Mouse (Mus musculus): ENCODE results near the gene Fam173b.
"Not testable (repeated sequence)": the region's sequence is repeated elsewhere in the genome, so short reads cannot be mapped to it uniquely, and the experiment has no call there.

The Fam173b gene

GRCm38 (mm10) chr15:31601646-31602374 is at the start of gene Fam173b, which contains the start of gene Cct5:
Fam173b (plus strand) TSS chr15:31601852.
Cct5 (minus strand) TSS chr15:31601804.
- CTCF ChIA-PET, result interaction anchor here (0.6 to 0.7 kb wide), 2 partner anchors 12 to 14 kb away, joined by 3 read pairs; no protein-coding TSS in a partner anchor

GRCm38 (mm10) chr15:31554855-31555254 is 46.8 kb upstream of the Fam173b start:
- CTCF ChIA-PET, result no interaction called here

- CTCF ChIA-PET, result no interaction called here
These were observed 40.3 kb upstream of the Fam173b start for GRCm38 (mm10) chr15:31561390-31561789.

- CTCF ChIA-PET, result no interaction called here
These were observed 39.7 kb upstream of the Fam173b start for GRCm38 (mm10) chr15:31561976-31562375.

GRCm38 (mm10) chr15:31562847-31563246 is 38.8 kb upstream of the Fam173b start:
- CTCF ChIA-PET, result no interaction called here

GRCm38 (mm10) chr15:31563577-31564546 is 37.8 kb upstream of the Fam173b start:
- CTCF ChIA-PET, result no interaction called here

- CTCF ChIA-PET, result no interaction called here
These were observed 36.5 kb upstream of the Fam173b start, which contains the start of gene Cmbl for GRCm38 (mm10) chr15:31565184-31565583. Cmbl (plus strand) TSS chr15:31565389.

GRCm38 (mm10) chr15:31565786-31566185 is 35.9 kb upstream of the Fam173b start:
- CTCF ChIA-PET, result no interaction called here

GRCm38 (mm10) chr15:31567431-31567830 is 34.2 kb upstream of the Fam173b start:
- CTCF ChIA-PET, result interaction anchor here (0.6 kb wide), 1 partner anchor 14 kb away, joined by 10 read pairs; no protein-coding TSS in a partner anchor

- CTCF ChIA-PET, result no interaction called here
These were observed 33.1 kb upstream of the Fam173b start for GRCm38 (mm10) chr15:31568581-31568996.

GRCm38 (mm10) chr15:31569325-31570022 is 32.2 kb upstream of the Fam173b start:
- CTCF ChIA-PET, result no interaction called here

GRCm38 (mm10) chr15:31570959-31571358 is 30.7 kb upstream of the Fam173b start:
- CTCF ChIA-PET, result no interaction called here

GRCm38 (mm10) chr15:31571906-31572722 is 29.5 kb upstream of the Fam173b start:
- CTCF ChIA-PET, result interaction anchor here (0.8 kb wide), 1 partner anchor 14 kb away, joined by 3 read pairs; no protein-coding TSS in a partner anchor

GRCm38 (mm10) chr15:31573287-31573686 is 28.4 kb upstream of the Fam173b start:
- CTCF ChIA-PET, result interaction anchor here (0.6 to 0.7 kb wide), 2 partner anchors 52 to 381 kb away, joined by 4 to 5 read pairs; no protein-coding TSS in a partner anchor

- CTCF ChIA-PET, result interaction anchor here (0.6 to 0.7 kb wide), 2 partner anchors 52 to 382 kb away, joined by 4 to 5 read pairs; no protein-coding TSS in a partner anchor
These were observed 28.0 kb upstream of the Fam173b start for GRCm38 (mm10) chr15:31573692-31574091.

GRCm38 (mm10) chr15:31576076-31576475 is 25.6 kb upstream of the Fam173b start:
- CTCF ChIA-PET, result no interaction called here

GRCm38 (mm10) chr15:31581086-31581485 is 20.6 kb upstream of the Fam173b start:
- CTCF ChIA-PET, result not testable (repeated sequence)

- CTCF ChIA-PET, result no interaction called here
These were observed 18.2 kb upstream of the Fam173b start for GRCm38 (mm10) chr15:31583304-31584085.

GRCm38 (mm10) chr15:31585238-31585637 is 16.4 kb upstream of the Fam173b start:
- CTCF ChIA-PET, result interaction anchor here (0.7 kb wide), 1 partner anchor 35 kb away, joined by 3 read pairs; no protein-coding TSS in a partner anchor

- CTCF ChIA-PET, result interaction anchor here (1.2 kb wide), 1 partner anchor 14 kb away, joined by 3 read pairs; no protein-coding TSS in a partner anchor
These were observed 15.6 kb upstream of the Fam173b start for GRCm38 (mm10) chr15:31586088-31586487.
